Mouse (Mus musculus) liver, postnatal 0 days (tissue): ENCODE data around the gene Fbxo24. TPM values are rescaled to one million over a fixed set of nuclear protein-coding genes. Genes with fewer than 3 reads are reported as not detected.
A peak's percentile ranks its signal among the peaks of the same experiment; 100 is the strongest.

Experiments
- ATAC-seq: fragments of 200-750 bp; cut with Nextera tagmentation; 2 replicates; pipeline ENCODE4 v1.8.0; 2017; ENCODE audit warnings: mild to moderate bottlenecking, moderate library complexity
- DNase-seq: peaks from one replicate; pipeline ENCODE4 v3.0.0-alpha.2; 2016
- H3K27ac ChIP-seq: fragments of 300-500 bp; sonication (generic); 2 replicates; pipeline ENCODE4 v1.5.1; 2014; ENCODE audit warnings: antibody characterized with exemption, moderate library complexity, mild to moderate bottlenecking, low read depth
- H3K27me3 ChIP-seq: fragments of 300-500 bp; sonication (generic); 2 replicates; pipeline ENCODE4 v1.6.1; 2014; ENCODE audit warnings: low read length, control low read depth, mixed read lengths; ENCODE audit not compliant: insufficient read depth
- H3K36me3 ChIP-seq: fragments of 300-500 bp; sonication (generic); replicated peaks from 2 replicates; pipeline ENCODE4 v1.6.1; 2014; ENCODE audit warnings: mild to moderate bottlenecking, control low read depth, low read length, moderate library complexity, mixed read lengths; ENCODE audit not compliant: insufficient read depth
- H3K4me1 ChIP-seq: fragments of 300-500 bp; sonication (generic); 2 replicates; pipeline ENCODE4 v1.6.1; 2014; ENCODE audit warnings: antibody characterized with exemption, mild to moderate bottlenecking, control low read depth; ENCODE audit not compliant: insufficient read depth
- H3K4me2 ChIP-seq: fragments of 300-500 bp; sonication (generic); 2 replicates; pipeline ENCODE4 v1.6.1; 2014; ENCODE audit warnings: low read depth, mild to moderate bottlenecking, low read length, moderate library complexity, mixed read lengths
- H3K4me3 ChIP-seq: fragments of 300-500 bp; sonication (generic); 2 replicates; pipeline ENCODE4 v1.5.1; 2014; ENCODE audit warnings: low read depth, low read length
- H3K9ac ChIP-seq: fragments of 300-500 bp; sonication (generic); replicated peaks from 2 replicates; pipeline ENCODE4 v1.6.1; 2014; ENCODE audit warnings: mild to moderate bottlenecking, moderate library complexity
- H3K9me3 ChIP-seq: fragments of 300-500 bp; sonication (generic); 2 replicates; pipeline ENCODE4 v1.6.1; 2016; ENCODE audit warnings: mild to moderate bottlenecking, control low read depth, low read length, mixed read lengths
- CTCF ChIP-seq: sonication (generic); IDR thresholded peaks from 2 replicates; pipeline ENCODE4 v1.5.1; 2016; ENCODE audit warnings: antibody characterized with exemption, low read depth
- EP300 ChIP-seq: IDR thresholded peaks from 2 replicates; pipeline ENCODE4 v1.6.1; 2016; ENCODE audit warnings: antibody characterized with exemption, low read depth, mild to moderate bottlenecking
- WGBS: fragments of 180-500 bp; shearing (Covaris S2); extraction: QIAGEN DNeasy Blood & Tissue Kit; methylation state at CpG from one replicate; pipeline ENCODE4 v1.1.7; 2014; ENCODE audit not compliant: insufficient replicate concordance; 5-methylcytosine and 5-hydroxymethylcytosine counted together
- polyA plus RNA-seq: library from polyadenylated mRNA; unstranded; fragments of >200 nt; fragmentation: Nextera tagmentation; extraction: Ambion mirVana; gene quantifications from 2 replicates; pipeline ENCODE4 v1.2.1, GENCODE M21; 2015

Fbxo24 gene
- polyA plus RNA-seq, 1 experiment from 2014 or later, result not detected

- no peaks in the 10 kb centered on the region for H3K9me3 ChIP-seq
- peaks cover 20% of the 10 kb centered on the region for H3K27me3 ChIP-seq
- peak overlapping the region; percentile 38 for H3K9ac ChIP-seq
- H3K4me3 ChIP-seq, result peak overlapping the region; percentile 34
- no peak overlapping the region for H3K27ac ChIP-seq
- peak; percentile 29; the same call in 1 of the 2 replicates for ATAC-seq
- DNase-seq, result peak; percentile 69
- TF ChIP-seq CTCF (no peak; the same call in 1 of the 2 replicates), EP300 (no peak)
- H3K4me2 ChIP-seq, result peak overlapping the region; percentile 72
- H3K36me3 ChIP-seq, result peaks cover 16% of the 10 kb centered on the region
- H3K4me1 ChIP-seq, result peaks cover 18% of the 10 kb centered on the region
- 2% methylated on average over 44 of the region's 44 CpGs for WGBS
Observed at GRCm38 (mm10) chr5:137645091-137645651, 16.4 kb upstream of the Fbxo24 start.

GRCm38 (mm10) chr5:137644484-137644883, 15.7 kb upstream of the Fbxo24 start:
- ATAC-seq, result no peak
- Histone ChIP-seq H3K9me3 (no peaks in the 10 kb centered on the region), H3K4me1 (peaks cover 18% of the 10 kb centered on the region), H3K36me3 (peaks cover 23% of the 10 kb centered on the region), H3K27me3 (peaks cover 20% of the 10 kb centered on the region), H3K9ac (no peak overlapping the region), H3K4me2 (no peak overlapping the region), H3K27ac (no peak overlapping the region), H3K4me3 (no peak overlapping the region)
- TF ChIP-seq EP300 (no peak), CTCF (no peak)
- WGBS, result 64% methylated on average over 19 of the region's 19 CpGs
- DNase-seq, result no peak

GRCm38 (mm10) chr5:137642886-137643285, 14.1 kb upstream of the Fbxo24 start:
- no peak for ATAC-seq
- Histone ChIP-seq H3K4me1 (peaks cover 15% of the 10 kb centered on the region), H3K9me3 (no peaks in the 10 kb centered on the region), H3K4me2 (no peak overlapping the region), H3K27ac (no peak overlapping the region), H3K4me3 (no peak overlapping the region), H3K9ac (no peak overlapping the region), H3K27me3 (peaks cover 20% of the 10 kb centered on the region), H3K36me3 (peaks cover 35% of the 10 kb centered on the region)
- DNase-seq, result no peak
- 59% methylated on average over 4 of the region's 4 CpGs for WGBS
- no peak for TF ChIP-seq EP300
- TF ChIP-seq CTCF, result no peak

GRCm38 (mm10) chr5:137641054-137641453, 12.3 kb upstream of the Fbxo24 start, which contains the start of gene Sap25:
TSS of gene Sap25 (plus strand) at chr5:137641334.
- Histone ChIP-seq H3K4me3 (no peak within 1 kb of the TSS), H3K9me3 (no peaks in the 10 kb centered on the region), H3K36me3 (peaks cover 53% of the 10 kb centered on the region), H3K27ac (no peak within 1 kb of the TSS), H3K9ac (no peak within 1 kb of the TSS), H3K27me3 (peaks cover 20% of the 10 kb centered on the region), H3K4me1 (peaks cover 13% of the 10 kb centered on the region), H3K4me2 (no peak within 1 kb of the TSS)
- no peak for ATAC-seq
- peak; percentile 72 for DNase-seq
- 80% methylated on average over 19 of the region's 19 CpGs for WGBS
- TF ChIP-seq EP300, result no peak
- peak; percentile 73 for TF ChIP-seq CTCF

- DNase-seq (no peak), ATAC-seq (no peak)
- Histone ChIP-seq H3K27me3 (peaks cover 7% of the 10 kb centered on the region), H3K4me3 (no peak overlapping the region), H3K27ac (no peak overlapping the region), H3K36me3 (peaks cover 64% of the 10 kb centered on the region), H3K4me2 (no peak overlapping the region), H3K4me1 (no peaks in the 10 kb centered on the region), H3K9me3 (no peaks in the 10 kb centered on the region), H3K9ac (no peak overlapping the region)
- 78% methylated on average over 7 of the region's 7 CpGs for WGBS
- no peak for TF ChIP-seq EP300
- no peak for TF ChIP-seq CTCF
Observed at GRCm38 (mm10) chr5:137639472-137639871, 10.7 kb upstream of the Fbxo24 start.

GRCm38 (mm10) chr5:137633397-137634084, 4.7 kb upstream of the Fbxo24 start:
- H3K9ac ChIP-seq, result no peak overlapping the region
- peaks cover 33% of the 10 kb centered on the region for H3K4me1 ChIP-seq
- H3K9me3 ChIP-seq, result no peaks in the 10 kb centered on the region
- no peak overlapping the region for H3K4me2 ChIP-seq
- ATAC-seq (no peak), DNase-seq (no peak)
- no peak overlapping the region for H3K27ac ChIP-seq
- H3K36me3 ChIP-seq, result peaks cover 46% of the 10 kb centered on the region
- WGBS, result 83% methylated on average over 12 of the region's 12 CpGs
- H3K4me3 ChIP-seq, result no peak overlapping the region
- no peak for TF ChIP-seq CTCF
- TF ChIP-seq EP300, result no peak
- no peaks in the 10 kb centered on the region for H3K27me3 ChIP-seq
